ENCODE assay signal across 14 mouse cellular contexts in the genomic region with DNA sequence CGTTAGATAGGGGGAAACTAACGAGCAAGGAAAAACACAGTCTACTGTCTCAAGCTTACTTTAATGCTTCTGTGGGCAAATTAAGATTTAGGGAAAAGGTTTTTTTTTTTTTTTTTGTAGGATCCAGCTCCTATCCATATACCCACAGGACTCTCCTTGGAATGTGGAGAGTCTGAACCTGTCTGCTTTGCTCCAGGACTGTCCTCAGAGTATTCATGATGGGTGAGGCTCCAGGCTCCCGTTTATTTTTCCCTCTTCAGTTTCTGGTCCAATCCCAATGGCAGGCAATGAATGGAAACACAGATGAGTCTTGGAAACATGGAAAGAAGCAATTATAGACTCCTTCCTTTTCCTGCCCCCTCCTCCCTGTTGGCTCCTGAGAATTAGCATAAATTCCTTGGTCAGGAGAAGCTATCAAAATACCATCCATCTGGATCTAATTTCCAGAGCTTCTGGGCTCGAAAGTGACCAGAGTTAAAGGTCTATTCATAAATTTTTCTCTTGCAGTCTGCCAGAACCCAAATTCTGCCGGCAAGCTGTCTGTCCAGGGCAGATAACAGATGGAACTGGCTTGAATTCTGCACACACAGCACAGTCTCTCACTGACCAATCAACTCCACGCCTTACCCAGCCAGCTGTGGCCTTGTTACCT.
DNase-seq lines count a peak whose midpoint lies in the region; ATAC-seq and TF ChIP-seq lines count a peak whose summit lies in the region.
"Had no signal": no experiment of that assay in that cellular context is flagged by ENCODE, and none has a peak within 500 bp of the region (broad histone marks: within the 10 kb centered on the region; RNA-seq: fewer than 3 reads in every experiment).

No protein-coding gene starts in this region.

- H3K27me3 ChIP-seq in cerebellum, adult 2 months (ENCODE audit: control insufficient read depth, insufficient read depth, low read length): no peaks in the 10 kb centered on the region
- no peaks in the 10 kb centered on the region for H3K27me3 ChIP-seq in kidney, embryonic 15.5 days
- no peaks in the 10 kb centered on the region for H3K27me3 ChIP-seq in embryonic facial prominence, embryonic 10.5 days (replicated peaks; ENCODE audit: low read depth, poor library complexity, severe bottlenecking)
- no peaks in the 10 kb centered on the region for H3K27me3 ChIP-seq in forebrain, embryonic 15.5 days
- H3K27me3 ChIP-seq: liver, embryonic 13.5 days; midbrain, embryonic 15.5 days; neural tube, embryonic 13.5 days had no signal

- TF ChIP-seq POLR2A in cerebellum, adult 2 months (IDR thresholded peaks at IDR 0.05; ENCODE audit: borderline replicate concordance, insufficient read depth, low read length): no peak

- WGBS in cerebellum, adult 2 months: 30% methylated on average over 6 of the region's 6 CpGs
- 35% methylated on average over 6 of the region's 6 CpGs for WGBS in kidney, embryonic 15.5 days
- WGBS in embryonic facial prominence, embryonic 10.5 days: 42% methylated on average over 6 of the region's 6 CpGs
- 60% methylated on average over 6 of the region's 6 CpGs for WGBS in forebrain, embryonic 15.5 days

- no peaks in the 10 kb centered on the region for H3K36me3 ChIP-seq in kidney, embryonic 15.5 days
- no peaks in the 10 kb centered on the region for H3K36me3 ChIP-seq in embryonic facial prominence, embryonic 10.5 days (replicated peaks)
- no peaks in the 10 kb centered on the region for H3K36me3 ChIP-seq in forebrain, embryonic 15.5 days
- H3K36me3 ChIP-seq: liver, embryonic 13.5 days; midbrain, embryonic 15.5 days; neural tube, embryonic 13.5 days had no signal

- peak; percentile 43; the same call in 1 of the 2 replicates for ATAC-seq in kidney, embryonic 15.5 days (replicated peaks; ENCODE audit: low FRiP score)
- no peak for ATAC-seq in forebrain, embryonic 15.5 days (replicated peaks)
- ATAC-seq: midbrain, embryonic 15.5 days had no signal

- no peak overlapping the region for H3K4me3 ChIP-seq in cerebellum, adult 2 months (replicated peaks; ENCODE audit: insufficient read depth, low read depth, low read length)
- H3K4me3 ChIP-seq in kidney, embryonic 15.5 days (replicated peaks): no peak overlapping the region
- H3K4me3 ChIP-seq in embryonic facial prominence, embryonic 10.5 days: no peak overlapping the region
- no peak overlapping the region for H3K4me3 ChIP-seq in forebrain, embryonic 15.5 days
- H3K4me3 ChIP-seq: liver, embryonic 13.5 days; midbrain, embryonic 15.5 days; neural tube, embryonic 13.5 days had no signal

- H3K4me1 ChIP-seq in cerebellum, adult 2 months (ENCODE audit: control insufficient read depth, insufficient read depth, low read length): peaks cover 8% of the 10 kb centered on the region
- H3K4me1 ChIP-seq in kidney, embryonic 15.5 days: peaks cover 6% of the 10 kb centered on the region
- peaks cover 29% of the 10 kb centered on the region for H3K4me1 ChIP-seq in embryonic facial prominence, embryonic 10.5 days
- no peaks in the 10 kb centered on the region for H3K4me1 ChIP-seq in forebrain, embryonic 15.5 days
- H3K4me1 ChIP-seq: liver, embryonic 13.5 days; midbrain, embryonic 15.5 days had no signal

- H3K4me2 ChIP-seq in kidney, embryonic 15.5 days: no peak overlapping the region
- no peak overlapping the region for H3K4me2 ChIP-seq in forebrain, embryonic 15.5 days (replicated peaks)
- H3K4me2 ChIP-seq: hindbrain, embryonic 14.5 days; liver, embryonic 13.5 days; midbrain, embryonic 15.5 days; neural tube, embryonic 13.5 days had no signal

- H3K27ac ChIP-seq in cerebellum, adult 2 months (ENCODE audit: insufficient read depth, low read length): no peak overlapping the region
- no peak overlapping the region for H3K27ac ChIP-seq in kidney, embryonic 15.5 days
- H3K27ac ChIP-seq in embryonic facial prominence, embryonic 10.5 days (replicated peaks): peak overlapping the region; percentile 40
- H3K27ac ChIP-seq in forebrain, embryonic 15.5 days (replicated peaks): no peak overlapping the region
- H3K27ac ChIP-seq: hindbrain, embryonic 14.5 days; liver, embryonic 13.5 days; midbrain, embryonic 15.5 days; neural tube, embryonic 13.5 days had no signal

- no peak overlapping the region for H3K9ac ChIP-seq in kidney, embryonic 15.5 days
- H3K9ac ChIP-seq in forebrain, embryonic 15.5 days (replicated peaks): no peak overlapping the region
- H3K9ac ChIP-seq: hindbrain, embryonic 14.5 days; liver, embryonic 13.5 days; midbrain, embryonic 15.5 days; neural tube, embryonic 13.5 days had no signal

- H3K9me3 ChIP-seq in kidney, embryonic 15.5 days (replicated peaks): no peaks in the 10 kb centered on the region
- no peaks in the 10 kb centered on the region for H3K9me3 ChIP-seq in embryonic facial prominence, embryonic 10.5 days
- H3K9me3 ChIP-seq in forebrain, embryonic 15.5 days: no peaks in the 10 kb centered on the region
- H3K9me3 ChIP-seq: liver, embryonic 13.5 days; midbrain, embryonic 15.5 days; neural tube, embryonic 13.5 days had no signal

- no peak for TF ChIP-seq CTCF in cerebellum, adult 2 months (IDR thresholded peaks at IDR 0.05; ENCODE audit: borderline replicate concordance, insufficient read depth, low read depth, low read length)

- peak; percentile 40 to 58 for DNase-seq in cerebellum, adult 2 months
- DNase-seq in cerebellum, postnatal 4 days (ENCODE audit: low spot score in 2 of 2): no peak
- DNase-seq in kidney, adult 11 months: no peak
- DNase-seq in embryonic facial prominence, embryonic 10.5 days (ENCODE audit: low spot score): peak; percentile 45
- peak; percentile 74 for DNase-seq in mesoderm, embryonic 11.5 days (ENCODE audit: low read depth, low spot score)
- DNase-seq in MN1 (ENCODE audit: low spot score): no peak
- DNase-seq: cerebellum, postnatal 14 days; liver, embryonic 13.5 days; lung, postnatal 4 days had no signal

Comparison
In these comparisons a context has a peak if more than half of its experiments do, and no peak if none do; other contexts are left out.
1. DNase-seq: peak in cerebellum, adult 2 months (2 of 2), embryonic facial prominence, embryonic 10.5 days (single experiment) and mesoderm, embryonic 11.5 days (single experiment); none in cerebellum, postnatal 4 days (0 of 2), kidney, adult 11 months (single experiment) and MN1 (single experiment).